Mouse (Mus musculus): ENCODE data around the gene Cyp4f39.

Gene Cyp4f39

DNA sequence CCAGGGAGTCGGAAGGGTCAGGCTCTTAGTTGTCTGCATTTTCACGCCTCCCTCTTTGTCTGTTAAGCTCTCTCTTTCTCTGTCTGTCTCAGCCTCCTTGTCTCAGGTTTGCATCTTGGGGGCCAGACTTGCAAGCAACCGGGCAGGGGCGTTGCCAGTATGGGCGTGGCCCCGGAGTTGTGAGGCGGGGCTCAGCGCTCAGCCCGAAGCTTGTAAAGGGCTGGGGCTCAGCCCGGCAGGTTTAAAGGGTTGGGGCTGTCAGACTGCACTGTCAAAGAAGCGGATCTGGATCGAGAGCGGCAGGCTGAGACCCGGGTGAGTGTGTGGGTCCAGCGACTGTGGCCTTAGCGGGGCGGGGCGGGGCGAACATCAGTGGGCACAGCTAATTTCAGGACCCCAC is at the start of gene Cyp4f39:
TSS of gene Cyp4f39 (plus strand) at position 242 of the 400 bp plus-strand sequence.
- peak; percentile 61 for DNase-seq (ENCODE audit: low spot score)

DNA sequence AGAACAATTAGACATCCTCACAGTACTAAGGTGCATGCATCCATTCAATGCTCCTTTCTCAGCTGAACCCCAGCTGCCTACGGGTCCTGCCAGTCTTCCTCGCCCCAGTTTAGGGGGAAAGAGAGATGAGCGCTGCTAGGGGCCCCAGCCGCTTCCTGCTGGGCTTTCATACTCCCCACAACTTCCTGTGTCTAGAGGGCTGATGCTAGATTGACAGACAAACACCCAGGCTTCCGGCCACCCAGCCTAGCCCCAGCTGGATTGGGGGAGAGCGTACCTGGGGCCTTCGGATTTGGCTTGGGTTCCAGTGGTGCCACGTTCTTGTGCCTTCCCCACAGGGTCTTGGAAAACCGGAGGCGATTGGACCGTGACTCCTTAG is 49.8 kb upstream of the Cyp4f39 start:
- no peak for DNase-seq (ENCODE audit: low spot score)

- no peak for DNase-seq (ENCODE audit: low spot score)
Observed at GRCm38 (mm10) chr17:32403417-32403816, 49.1 kb upstream of the Cyp4f39 start, which contains the start of gene Rasal3. Gene Rasal3 (minus strand): TSS chr17:32403583.

DNA sequence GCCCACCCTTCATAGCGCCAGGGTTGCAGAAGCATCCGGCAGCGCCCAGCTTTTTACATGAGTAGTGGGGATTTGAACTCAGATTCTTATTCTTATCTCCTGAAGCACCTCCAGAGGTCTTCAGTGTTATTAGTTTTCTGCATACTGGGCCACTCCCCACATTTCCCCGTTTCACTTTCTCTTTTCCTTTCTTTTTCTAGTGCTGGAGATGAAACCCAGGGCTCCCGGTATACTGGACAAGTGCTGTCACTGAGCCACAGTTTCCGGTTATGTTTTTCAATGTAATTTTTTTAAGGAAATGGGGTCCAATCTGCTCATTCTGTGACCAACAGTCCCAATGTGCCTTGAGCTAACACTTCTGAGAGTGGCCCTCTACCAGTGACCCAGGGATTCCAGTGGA is 40.6 kb upstream of the Cyp4f39 start:
- DNase-seq (ENCODE audit: low spot score), result no peak

- no peak for DNase-seq (ENCODE audit: low spot score)
Observed at GRCm38 (mm10) chr17:32415417-32416020, 37.0 kb upstream of the Cyp4f39 start.

DNA sequence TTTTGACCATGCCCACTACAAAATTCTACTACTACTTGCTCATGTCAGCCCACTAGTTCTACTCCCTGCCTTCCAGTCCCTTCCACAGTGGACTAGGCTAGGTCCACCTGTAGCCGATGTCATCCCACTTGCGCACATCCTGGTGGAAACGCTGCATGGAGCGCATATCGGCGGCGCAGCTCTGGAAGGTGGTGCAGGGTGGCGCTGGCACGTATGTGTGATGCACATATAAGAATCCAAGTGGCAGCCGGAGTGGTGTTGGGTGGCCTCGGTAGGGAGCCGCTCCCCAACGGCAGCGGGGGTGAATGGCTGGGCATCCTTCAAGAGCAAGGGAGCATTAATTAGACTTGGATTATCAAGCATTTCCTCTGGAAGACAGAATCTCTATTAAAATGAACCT is 35.8 kb upstream of the Cyp4f39 start:
- no peak for DNase-seq (ENCODE audit: low spot score)

- DNase-seq (ENCODE audit: low spot score), result no peak
Observed at GRCm38 (mm10) chr17:32419989-32420388, 32.5 kb upstream of the Cyp4f39 start.

- DNase-seq (ENCODE audit: low spot score), result no peak
Observed at GRCm38 (mm10) chr17:32420781-32421180, 31.7 kb upstream of the Cyp4f39 start.

DNA sequence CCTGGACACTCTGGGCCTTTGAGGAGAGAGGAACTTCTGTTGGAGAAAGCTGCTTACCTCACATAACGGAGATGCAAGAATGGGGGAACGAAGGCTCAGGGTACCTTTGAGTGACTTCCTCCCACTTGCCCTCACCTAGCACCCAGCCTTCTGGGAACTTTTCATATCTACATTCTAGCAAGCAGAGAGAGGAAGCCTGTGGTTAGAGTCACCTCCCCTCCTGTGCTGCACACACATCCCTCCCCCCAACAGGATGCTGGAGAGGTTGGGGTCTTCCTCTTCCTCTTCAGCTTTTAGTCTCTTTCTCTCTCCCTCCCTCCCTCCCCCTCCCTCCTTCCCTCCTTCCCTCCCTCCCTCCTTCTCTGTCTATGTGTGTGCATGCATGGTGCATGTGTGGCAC is 28.5 kb upstream of the Cyp4f39 start, which contains the start of gene Pglyrp2:
TSS of gene Pglyrp2 (minus strand) at position 134 of the 400 bp plus-strand sequence.
- DNase-seq (ENCODE audit: low spot score), result no peak

GRCm38 (mm10) chr17:32426610-32427009 is 25.9 kb upstream of the Cyp4f39 start:
- no peak for DNase-seq (ENCODE audit: low spot score)

DNA sequence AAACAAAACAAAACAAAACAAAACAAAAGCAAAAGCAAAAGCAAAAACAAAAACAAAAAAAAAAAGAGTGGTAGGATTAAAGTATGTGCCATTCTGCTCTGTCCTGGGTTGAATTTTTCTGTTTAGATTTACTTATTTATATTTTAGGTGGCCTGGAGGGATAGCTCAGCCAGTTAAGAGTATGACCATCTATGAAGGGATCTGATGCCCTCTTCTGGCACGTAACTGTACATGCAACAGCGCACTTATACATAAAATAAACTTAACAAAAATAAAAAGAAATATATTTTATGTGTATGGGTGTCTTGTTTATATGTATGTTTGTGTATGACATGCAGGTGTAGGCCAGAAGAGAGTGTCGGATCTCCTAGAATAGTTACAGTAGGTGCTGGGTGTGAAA is 20.6 kb upstream of the Cyp4f39 start:
- DNase-seq (ENCODE audit: low spot score), result peak; percentile 54

DNA sequence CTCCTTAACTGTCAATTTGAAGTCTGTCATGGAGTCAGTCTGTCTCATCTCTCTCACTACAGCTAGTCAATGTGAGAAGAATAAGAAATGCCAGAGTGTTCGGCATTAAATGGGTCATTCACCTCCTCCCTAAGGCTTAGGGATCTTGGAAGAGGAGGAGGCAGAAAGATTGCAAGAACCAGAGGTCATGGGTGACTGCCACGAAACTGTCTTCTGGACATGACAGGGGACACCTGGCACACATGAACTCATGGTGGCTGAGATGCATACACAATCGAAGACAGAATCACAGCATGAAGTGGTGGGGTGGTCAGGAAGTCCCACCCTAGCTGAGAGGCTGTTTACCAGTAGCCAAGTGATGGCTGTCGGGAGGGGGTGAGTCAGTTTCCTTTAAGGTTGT is 18.2 kb upstream of the Cyp4f39 start:
- DNase-seq (ENCODE audit: low spot score), result no peak

- DNase-seq (ENCODE audit: low spot score), result no peak
Observed at GRCm38 (mm10) chr17:32435151-32435550, 17.4 kb upstream of the Cyp4f39 start.

- DNase-seq (ENCODE audit: low spot score), result no peak
Observed at GRCm38 (mm10) chr17:32437106-32437505, 15.4 kb upstream of the Cyp4f39 start.

DNA sequence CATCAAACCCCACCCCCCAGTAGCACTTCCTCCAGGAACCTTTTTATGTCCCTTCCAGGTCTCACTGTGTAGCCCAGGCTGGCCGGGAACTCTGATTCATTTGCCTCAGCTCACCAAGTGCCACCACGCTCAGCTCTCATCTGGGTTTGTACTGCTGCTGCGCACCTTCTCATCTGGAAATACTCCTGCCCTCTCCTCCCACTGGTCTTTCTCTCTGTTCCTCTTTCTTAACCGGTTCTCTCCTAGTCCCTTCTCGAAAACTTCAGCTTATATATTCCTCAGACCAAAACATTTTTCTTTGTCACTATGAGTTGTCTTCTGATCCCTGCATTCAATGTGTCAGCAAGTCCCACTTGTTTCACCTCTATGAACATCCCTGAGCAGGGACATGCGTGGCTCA is 9.3 kb upstream of the Cyp4f39 start:
- DNase-seq (ENCODE audit: low spot score), result no peak

DNA sequence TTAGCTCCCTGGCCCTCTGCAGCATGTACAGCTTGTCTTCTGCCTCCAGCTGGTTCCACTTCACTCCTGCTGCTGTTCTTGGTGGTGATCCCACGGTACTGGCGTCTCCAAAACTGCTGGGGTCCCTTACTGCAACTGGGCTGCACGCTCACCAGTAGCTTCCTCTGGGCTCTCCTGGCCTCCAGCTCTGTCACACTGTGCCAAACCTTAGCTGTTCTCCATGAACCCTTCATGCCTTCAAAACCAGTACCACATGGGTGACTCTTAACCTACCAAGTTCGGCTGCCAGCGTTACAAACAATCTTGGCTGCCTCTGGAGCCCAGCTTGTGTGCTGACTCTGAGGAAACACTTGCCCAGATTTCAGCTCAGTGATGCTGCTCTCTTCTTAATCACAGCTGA is 7.5 kb upstream of the Cyp4f39 start:
- no peak for DNase-seq (ENCODE audit: low spot score)

DNA sequence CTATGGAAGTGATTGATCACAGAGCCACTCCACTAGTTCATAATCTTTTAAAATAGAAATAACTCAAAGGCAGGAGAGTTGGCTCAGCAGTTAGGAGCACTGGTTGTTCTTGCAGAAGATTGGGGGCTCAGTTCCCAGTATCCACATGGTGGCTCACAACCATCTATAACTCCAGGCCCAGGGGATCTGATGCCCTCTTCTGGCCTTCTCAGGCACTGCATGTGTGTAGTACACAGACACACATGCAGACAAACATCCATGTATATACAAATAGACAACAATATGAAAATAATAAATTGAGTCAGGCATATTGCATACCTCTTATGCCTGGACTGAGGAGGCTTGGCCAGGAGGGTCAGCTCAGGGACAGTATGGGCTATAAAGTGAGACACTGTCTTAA is 5.3 kb upstream of the Cyp4f39 start:
- no peak for DNase-seq (ENCODE audit: low spot score)

DNA sequence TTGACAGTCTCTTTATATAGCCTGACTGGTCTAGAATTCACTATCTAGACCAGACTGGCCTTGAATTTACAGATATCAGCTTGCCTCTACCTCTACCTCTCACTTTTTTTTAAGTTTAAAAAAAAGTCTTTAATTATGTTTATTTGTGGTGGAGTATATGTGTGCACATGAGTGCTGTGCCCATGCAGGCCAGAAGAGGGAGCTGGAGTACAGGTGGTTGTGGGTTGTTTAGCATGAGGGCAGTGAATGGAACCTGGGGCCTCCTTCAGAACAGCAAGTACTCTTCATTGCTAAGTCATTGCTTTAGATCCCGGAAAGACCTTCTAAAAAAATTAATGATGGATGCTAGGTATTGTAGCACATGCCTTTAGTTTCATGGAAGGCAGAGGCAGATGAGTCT is 3.5 kb upstream of the Cyp4f39 start:
- no peak for DNase-seq (ENCODE audit: low spot score)

DNA sequence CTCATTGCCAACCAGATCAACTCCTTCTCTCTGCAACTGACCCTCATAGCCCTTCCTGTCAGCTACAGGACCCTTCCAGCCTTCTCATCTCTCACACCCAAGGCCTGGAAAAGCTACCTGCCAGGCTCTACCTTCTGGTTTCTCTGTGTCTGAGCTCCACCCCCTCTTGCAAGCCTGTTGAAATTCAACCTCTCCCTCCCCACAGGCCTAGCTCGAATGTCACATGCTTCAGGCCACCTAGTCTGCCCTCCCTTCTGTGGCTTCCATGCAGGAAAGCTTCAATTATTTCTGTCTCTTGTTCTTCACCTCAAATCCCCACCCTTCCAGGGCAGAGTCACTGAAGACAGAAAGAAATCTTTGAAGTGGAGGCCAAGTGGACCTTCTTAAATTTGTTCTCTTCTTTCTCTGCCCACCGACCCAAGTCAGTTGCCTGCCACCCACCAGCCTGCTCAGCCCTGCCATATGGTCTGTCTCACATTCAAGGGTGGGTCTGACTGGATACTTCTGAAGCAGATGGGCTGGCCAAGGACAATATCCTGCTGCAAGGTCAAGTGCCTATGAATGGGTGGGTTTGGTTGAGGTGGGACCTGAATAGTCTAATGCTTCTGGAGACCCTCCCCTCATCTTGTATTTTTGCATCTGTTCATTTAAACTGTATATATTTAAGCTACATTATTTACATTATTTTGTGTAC is 1.5 kb upstream of the Cyp4f39 start:
- no peak for DNase-seq (ENCODE audit: low spot score)

DNA sequence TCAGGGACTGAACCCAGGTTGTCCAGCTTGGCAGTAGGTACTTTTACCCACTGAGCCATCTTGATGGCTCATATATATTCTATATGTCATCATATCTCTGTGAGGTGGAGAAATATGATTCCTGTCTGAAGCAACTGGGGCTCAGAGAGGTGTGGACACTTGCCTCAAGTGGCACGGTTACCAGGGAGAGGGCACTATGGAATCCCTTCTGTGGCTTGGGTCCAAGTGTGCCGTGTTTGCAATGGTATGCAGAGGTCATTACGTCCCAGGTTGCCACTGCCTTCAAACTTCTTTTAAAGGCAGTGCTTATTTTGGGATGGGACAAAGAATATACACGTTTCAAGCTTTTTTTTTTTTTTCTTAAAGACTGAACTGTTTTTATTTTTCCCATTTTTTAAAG is 1.7 kb downstream of the Cyp4f39 start:
- DNase-seq (ENCODE audit: low spot score), result no peak

DNA sequence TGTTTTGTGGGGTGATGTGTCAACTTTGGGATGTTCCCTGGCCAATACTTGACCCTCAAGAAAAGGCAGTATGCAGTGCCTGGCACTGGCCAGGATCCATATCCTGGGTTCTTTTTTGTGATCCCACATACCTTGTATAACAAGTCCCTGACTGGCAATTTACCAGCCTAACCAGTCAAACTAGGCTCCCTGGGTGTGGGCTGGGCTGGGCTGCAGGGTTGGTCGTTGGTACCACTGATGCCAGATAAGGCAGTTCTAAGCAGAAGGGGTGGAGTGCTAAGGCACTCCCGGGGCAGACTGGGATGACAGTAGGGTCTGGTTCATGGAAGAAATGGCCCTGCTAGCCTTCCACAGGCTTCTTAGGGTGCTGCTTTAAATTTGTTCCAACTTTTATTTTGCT is 2.5 kb downstream of the Cyp4f39 start:
- no peak for DNase-seq (ENCODE audit: low spot score)

GRCm38 (mm10) chr17:32468494-32468893 is 16.0 kb downstream of the Cyp4f39 start:
- DNase-seq (ENCODE audit: low spot score), result no peak

GRCm38 (mm10) chr17:32470795-32471194 is 18.3 kb downstream of the Cyp4f39 start:
- no peak for DNase-seq (ENCODE audit: low spot score)

GRCm38 (mm10) chr17:32472176-32472575 is 19.7 kb downstream of the Cyp4f39 start:
- DNase-seq (ENCODE audit: low spot score), result no peak
